Mouse (Mus musculus) stomach, embryonic 15.5 days (tissue): ENCODE results near the gene Ifitm6. TPM values are rescaled to one million over a fixed set of nuclear protein-coding genes. Genes with fewer than 3 reads are reported as not detected.
"Not testable (repeated sequence)": the region's sequence is repeated elsewhere in the genome, so short reads cannot be mapped to it uniquely, and the experiment has no call there.

ENCODE experiments used
- ATAC-seq: fragments of 200-750 bp; cut with Nextera tagmentation; 2 replicates; pipeline ENCODE4 v1.8.0; 2017; ENCODE audit warnings: low read depth, moderate number of reproducible peaks, moderate TSS enrichment; ENCODE audit not compliant: insufficient read depth, low FRiP score
- H3K27ac ChIP-seq: fragments of 300-500 bp; sonication (generic); 2 replicates; pipeline ENCODE4 v1.5.1; 2015; ENCODE audit warnings: mild to moderate bottlenecking, inconsistent platforms
- H3K27me3 ChIP-seq: fragments of 300-500 bp; sonication (generic); replicated peaks from 2 replicates; pipeline ENCODE4 v1.6.1; 2015; ENCODE audit warnings: inconsistent platforms
- H3K36me3 ChIP-seq: fragments of 300-500 bp; sonication (generic); 2 replicates; pipeline ENCODE4 v1.6.1; 2015; ENCODE audit warnings: inconsistent platforms
- H3K4me1 ChIP-seq: fragments of 300-500 bp; sonication (generic); 2 replicates; pipeline ENCODE4 v1.6.1; 2015; ENCODE audit warnings: inconsistent platforms
- H3K4me2 ChIP-seq: fragments of 300-500 bp; sonication (generic); 2 replicates; pipeline ENCODE4 v1.6.1; 2015; ENCODE audit warnings: mild to moderate bottlenecking, inconsistent platforms
- H3K4me3 ChIP-seq: fragments of 300-500 bp; sonication (generic); replicated peaks from 2 replicates; pipeline ENCODE4 v1.5.1; 2015; ENCODE audit warnings: inconsistent platforms
- H3K9ac ChIP-seq: fragments of 300-500 bp; sonication (generic); 2 replicates; pipeline ENCODE4 v1.6.1; 2015; ENCODE audit warnings: inconsistent platforms
- H3K9me3 ChIP-seq: fragments of 300-500 bp; sonication (generic); 2 replicates; pipeline ENCODE4 v1.6.1; 2016; ENCODE audit warnings: inconsistent platforms
- WGBS: fragments of 180-500 bp; shearing (Covaris S2); methylation state at CpG from one replicate; pipeline ENCODE4 v1.1.7; 2015; 5-methylcytosine and 5-hydroxymethylcytosine counted together
- polyA plus RNA-seq: library from polyadenylated mRNA; unstranded; fragments of >200 nt; fragmentation: Nextera tagmentation; extraction: Ambion mirVana; gene quantifications from 2 replicates; pipeline ENCODE4 v1.2.1, GENCODE M21; 2015

Ifitm6 gene
- polyA plus RNA-seq, 1 experiment from 2014 or later = 8.1 TPM

DNA sequence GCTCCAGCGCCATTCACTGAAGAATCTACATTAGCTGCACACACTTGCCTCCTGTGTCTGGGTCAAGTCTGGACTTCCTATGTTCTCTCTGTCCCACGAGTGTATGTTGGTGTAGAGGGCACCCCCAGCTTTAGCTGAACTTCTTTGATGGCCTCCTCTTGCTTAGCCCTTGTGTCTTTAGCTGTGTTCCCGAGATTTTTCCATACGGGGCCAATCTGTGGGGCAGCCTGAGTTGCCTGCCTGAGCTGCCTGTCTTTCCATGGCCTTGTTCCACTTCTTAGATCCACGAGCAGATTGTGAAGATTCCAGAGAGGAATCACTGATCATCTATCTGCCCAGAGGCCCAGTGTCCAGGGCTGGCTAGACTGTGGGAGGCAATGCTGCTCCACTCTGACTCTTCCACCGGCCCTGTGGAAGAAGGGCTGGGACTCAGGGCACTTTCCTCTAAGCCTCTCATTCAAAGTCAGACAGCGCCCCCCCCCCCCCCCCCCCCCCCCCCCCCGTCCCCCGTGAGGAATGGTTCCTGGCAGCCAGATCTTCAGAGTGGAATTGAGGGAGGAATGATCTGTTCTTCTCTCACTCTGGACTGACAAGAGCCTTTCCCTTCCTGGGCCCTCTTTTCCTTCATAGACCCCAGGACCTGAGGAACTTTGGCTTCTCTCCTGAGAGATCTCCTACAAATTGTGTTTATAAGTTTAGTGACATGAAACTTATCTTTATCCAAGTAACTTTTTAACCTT lies 23.3 kb upstream of the Ifitm6 start:
- Histone ChIP-seq H3K9me3 (no peaks in the 10 kb centered on the region), H3K4me3 (no peak overlapping the region), H3K4me2 (peak overlapping the region; percentile 27; the same call in 1 of the 2 replicates), H3K36me3 (no peaks in the 10 kb centered on the region), H3K27me3 (no peaks in the 10 kb centered on the region), H3K9ac (0 out of 2 replicates have a peak overlapping the region, but pooled peaks have one; percentile 6), H3K4me1 (peaks cover 20% of the 10 kb centered on the region; the same call in 1 of the 2 replicates), H3K27ac (peak overlapping the region; percentile 98)
- ATAC-seq = no peak
- 20% methylated on average over 6 of the region's 9 CpGs for WGBS

DNA sequence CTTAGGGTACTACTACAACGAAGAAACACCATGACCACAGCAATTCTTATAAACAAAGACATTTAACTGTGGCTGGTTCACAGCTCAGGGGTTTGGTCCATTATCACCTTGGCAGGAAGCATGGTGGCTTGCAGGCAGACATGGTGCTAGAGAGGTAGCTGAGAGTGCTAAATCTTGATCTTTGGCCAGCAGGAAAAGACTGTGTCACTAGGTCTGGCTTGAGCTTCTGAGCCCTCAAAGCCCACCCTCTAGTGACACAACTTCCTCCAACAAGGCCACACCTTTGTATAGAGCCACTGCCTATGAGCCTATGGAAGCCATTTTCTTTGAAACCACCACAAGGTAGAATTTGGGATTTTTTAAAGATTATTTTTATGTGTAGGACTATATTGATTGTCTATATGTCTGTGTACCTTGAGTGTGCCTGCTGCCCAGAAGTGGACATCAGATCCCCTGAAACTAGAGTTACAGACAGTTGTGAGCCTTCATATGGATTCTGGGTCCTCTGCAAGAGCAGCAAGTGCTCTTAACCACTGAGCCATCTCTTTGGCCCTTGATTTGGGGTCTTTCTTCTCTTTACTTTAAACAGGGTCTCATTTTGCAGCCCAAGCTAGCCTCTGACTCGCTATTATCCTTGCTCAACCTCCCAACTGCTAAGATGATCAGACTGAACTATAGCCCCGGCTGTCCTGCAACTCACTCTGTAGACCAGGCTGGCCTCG lies 21.8 kb upstream of the Ifitm6 start:
- no peak overlapping the region for H3K4me3 ChIP-seq
- no peaks in the 10 kb centered on the region for H3K36me3 ChIP-seq
- H3K27me3 ChIP-seq = no peaks in the 10 kb centered on the region
- no peak overlapping the region for H3K9ac ChIP-seq
- 91% methylated on average over 4 of the region's 4 CpGs for WGBS
- ATAC-seq = no peak
- no peaks in the 10 kb centered on the region for H3K9me3 ChIP-seq
- peaks cover 20% of the 10 kb centered on the region; the same call in 1 of the 2 replicates for H3K4me1 ChIP-seq
- H3K27ac ChIP-seq = no peak overlapping the region
- no peak overlapping the region for H3K4me2 ChIP-seq

DNA sequence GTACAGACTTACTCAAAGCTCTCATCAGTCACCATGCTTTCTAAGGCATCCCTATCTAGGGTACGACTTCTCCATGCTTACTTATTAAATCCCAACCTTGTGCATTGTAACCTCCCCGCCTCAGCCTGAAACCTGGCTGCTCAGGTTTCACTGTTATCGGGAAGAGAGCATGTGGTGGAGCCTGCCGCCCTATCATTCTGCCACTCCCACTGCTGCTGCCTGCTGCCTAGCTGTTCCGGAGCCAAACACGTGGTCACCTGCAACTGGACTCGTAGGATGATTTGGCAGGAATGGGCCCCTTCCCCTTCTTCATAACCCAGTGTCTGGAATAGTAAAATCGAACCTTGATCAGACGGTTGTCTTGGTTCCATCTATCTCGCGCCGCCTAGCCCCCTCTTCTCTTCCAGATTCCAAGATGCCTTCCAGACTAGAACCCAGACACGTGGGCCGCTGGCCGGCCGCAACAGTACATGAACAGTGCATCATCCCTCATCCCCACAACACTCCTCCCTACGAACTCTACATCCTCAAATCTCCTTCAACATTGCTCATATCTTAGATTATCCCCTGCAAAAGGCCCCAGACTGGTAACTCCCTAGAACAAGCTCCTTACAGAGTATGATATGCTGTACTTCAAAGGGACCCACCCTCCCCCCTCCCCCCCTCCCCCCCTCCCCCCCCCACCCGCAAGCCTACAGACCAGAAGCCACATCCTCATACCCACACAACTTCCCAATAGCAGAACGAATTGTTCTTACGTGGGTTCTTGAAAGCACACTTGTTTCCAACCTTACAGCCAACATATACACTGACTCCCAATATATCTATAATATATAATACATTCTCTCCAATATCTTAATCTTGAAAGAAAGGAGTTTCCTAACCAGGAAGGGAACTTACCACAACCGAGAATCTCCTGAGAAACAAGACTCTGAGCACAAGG lies 20.6 kb upstream of the Ifitm6 start:
- Histone ChIP-seq H3K27ac (peak overlapping the region; percentile 68), H3K9ac (no peak overlapping the region), H3K36me3 (no peaks in the 10 kb centered on the region), H3K27me3 (no peaks in the 10 kb centered on the region), H3K4me1 (peaks cover 17% of the 10 kb centered on the region; the same call in 1 of the 2 replicates), H3K9me3 (no peaks in the 10 kb centered on the region), H3K4me2 (no peak overlapping the region), H3K4me3 (no peak overlapping the region)
- ATAC-seq = peak; percentile 29; the same call in 1 of the 2 replicates
- WGBS = 58% methylated on average over 20 of the region's 21 CpGs

DNA sequence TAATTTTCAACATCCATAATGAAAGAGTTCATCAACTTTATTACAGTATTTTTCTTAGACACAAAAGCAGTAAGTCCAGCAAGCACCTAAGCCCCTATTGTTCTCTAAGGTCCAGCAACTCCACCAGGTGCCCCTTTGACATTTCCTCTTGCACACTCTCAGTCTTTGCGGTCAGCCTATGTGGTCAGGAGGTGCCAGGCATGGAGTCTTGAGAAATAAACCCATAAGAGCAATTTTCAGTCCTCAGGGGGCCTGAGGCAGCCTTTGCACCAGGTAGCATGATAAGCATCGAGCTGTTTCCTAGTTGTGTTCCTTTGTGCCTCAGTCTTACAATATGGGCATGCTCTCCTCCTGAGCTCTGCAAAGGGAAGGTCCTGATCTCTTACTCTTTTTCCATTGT lies 18.9 kb upstream of the Ifitm6 start:
- not testable (repeated sequence) for H3K27me3 ChIP-seq, H3K4me3 ChIP-seq, H3K4me1 ChIP-seq, ATAC-seq, H3K27ac ChIP-seq, H3K4me2 ChIP-seq, H3K36me3 ChIP-seq, H3K9me3 ChIP-seq, H3K9ac ChIP-seq
- WGBS = 84% methylated on average over 1 of the region's 2 CpGs

DNA sequence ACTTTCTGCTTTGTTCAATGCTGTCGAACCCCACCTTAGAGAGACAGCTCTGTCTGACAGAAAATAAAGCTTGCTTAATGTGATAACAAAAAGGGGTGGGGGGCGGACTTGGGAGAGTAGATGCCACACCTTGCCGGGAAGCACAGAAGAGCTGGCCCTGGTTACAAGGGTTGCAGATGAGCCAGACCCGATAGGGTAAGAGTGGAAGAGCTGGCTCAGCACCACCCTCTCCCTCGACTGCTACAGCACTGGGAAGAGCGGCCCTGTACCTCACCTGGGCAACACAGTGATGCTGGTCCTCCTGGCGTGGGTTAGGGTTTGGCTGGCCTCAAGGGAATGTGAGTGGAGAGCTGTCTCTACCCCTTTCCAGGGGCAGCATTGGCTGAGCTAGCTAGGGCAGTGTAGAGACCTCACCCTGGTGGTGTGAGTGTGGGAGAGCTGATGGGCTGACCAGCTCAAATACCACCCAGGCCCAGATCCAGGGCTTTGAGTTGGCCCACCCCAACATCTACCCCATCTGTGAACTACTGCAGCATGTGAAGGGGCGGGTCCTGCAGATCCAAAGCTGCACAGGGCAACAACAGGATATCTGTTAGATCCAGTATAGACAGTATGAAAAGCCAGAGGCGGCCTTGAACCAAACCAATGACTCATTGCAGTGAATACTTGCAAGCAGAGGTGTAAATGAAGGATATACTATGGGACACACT lies 14.9 kb upstream of the Ifitm6 start:
- Histone ChIP-seq H3K4me3 (no peak overlapping the region), H3K9ac (no peak overlapping the region), H3K27ac (no peak overlapping the region), H3K4me2 (no peak overlapping the region), H3K4me1 (no peaks in the 10 kb centered on the region), H3K36me3 (no peaks in the 10 kb centered on the region), H3K9me3 (no peaks in the 10 kb centered on the region), H3K27me3 (no peaks in the 10 kb centered on the region)
- WGBS = 61% methylated on average over 9 of the region's 9 CpGs
- ATAC-seq = no peak

DNA sequence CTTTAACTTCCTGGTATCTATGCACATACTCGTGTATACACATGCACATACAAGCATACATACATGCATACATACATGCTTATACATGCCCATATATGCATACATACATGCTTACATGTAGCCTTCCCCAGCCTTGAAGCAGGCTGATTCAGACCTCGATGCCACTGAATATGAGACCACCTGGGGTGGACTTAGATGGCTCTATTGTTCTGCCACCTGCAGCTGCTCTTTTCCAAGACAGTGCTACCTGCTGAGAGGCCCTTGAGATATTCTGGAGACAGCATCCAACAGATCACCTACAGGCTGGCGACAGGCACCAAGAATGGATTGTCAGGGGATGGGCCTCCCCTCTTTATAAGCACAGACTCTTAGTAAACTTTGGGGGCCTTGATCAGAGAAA lies 12.7 kb upstream of the Ifitm6 start:
- ATAC-seq = no peak
- Histone ChIP-seq H3K36me3 (no peaks in the 10 kb centered on the region), H3K4me3 (no peak overlapping the region), H3K27ac (no peak overlapping the region), H3K9me3 (no peaks in the 10 kb centered on the region), H3K4me1 (no peaks in the 10 kb centered on the region), H3K4me2 (no peak overlapping the region), H3K9ac (no peak overlapping the region), H3K27me3 (no peaks in the 10 kb centered on the region)
- 56% methylated on average over 3 of the region's 3 CpGs for WGBS

DNA sequence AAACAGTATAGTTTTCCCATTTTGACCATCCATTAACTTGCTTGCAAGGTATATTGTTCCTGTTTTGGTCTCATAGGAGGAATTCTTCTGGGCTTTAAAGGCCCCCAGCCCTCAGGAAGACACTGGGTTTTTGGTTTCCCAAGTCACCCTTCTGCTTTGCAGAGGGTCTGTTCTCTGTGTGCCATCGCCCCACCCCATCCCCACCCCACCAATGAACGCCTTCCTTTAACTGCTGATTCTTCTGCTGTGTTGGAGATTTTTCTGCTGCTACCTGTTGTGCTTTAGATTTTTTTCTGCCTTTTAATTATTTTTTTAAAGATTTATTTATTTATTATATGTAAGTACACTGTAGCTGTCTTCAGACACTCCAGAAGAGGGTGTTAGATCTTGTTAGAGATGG lies 11.1 kb upstream of the Ifitm6 start, which contains the start of gene Gm17387:
Gene Gm17387 (plus strand): TSS at position 301 of the 400 bp plus-strand sequence.
- Histone ChIP-seq H3K4me1 (no peaks in the 10 kb centered on the region), H3K4me2 (no peak within 1 kb of the TSS), H3K9me3 (no peaks in the 10 kb centered on the region), H3K27me3 (no peaks in the 10 kb centered on the region), H3K4me3 (no peak within 1 kb of the TSS), H3K36me3 (no peaks in the 10 kb centered on the region), H3K9ac (no peak within 1 kb of the TSS), H3K27ac (no peak within 1 kb of the TSS)
- no peak for ATAC-seq
- 90% methylated on average over 2 of the region's 2 CpGs for WGBS

DNA sequence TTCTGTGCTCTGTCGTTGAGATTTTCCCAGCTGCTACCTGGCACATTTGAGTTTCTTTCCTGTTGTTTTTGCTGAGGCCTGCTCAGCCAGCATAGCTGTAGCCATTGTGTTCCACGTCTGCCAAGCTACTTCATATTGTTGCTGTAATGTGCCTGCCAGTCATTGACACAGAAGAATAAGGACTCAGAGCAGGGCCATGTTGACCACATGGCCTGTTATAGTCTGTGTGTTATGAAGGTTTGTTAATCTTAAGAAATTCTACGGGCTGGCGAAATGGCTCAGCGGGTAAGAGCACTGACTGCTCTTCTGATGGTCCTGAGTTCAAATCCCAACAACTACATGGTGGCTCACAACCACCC lies 9.0 kb upstream of the Ifitm6 start:
- Histone ChIP-seq H3K36me3 (no peaks in the 10 kb centered on the region), H3K27me3 (no peaks in the 10 kb centered on the region), H3K9ac (no peak overlapping the region), H3K4me3 (no peak overlapping the region), H3K9me3 (no peaks in the 10 kb centered on the region), H3K4me1 (no peaks in the 10 kb centered on the region), H3K27ac (peak overlapping the region; percentile 21), H3K4me2 (no peak overlapping the region)
- no peak for ATAC-seq
- WGBS = 64% methylated on average over 5 of the region's 5 CpGs

DNA sequence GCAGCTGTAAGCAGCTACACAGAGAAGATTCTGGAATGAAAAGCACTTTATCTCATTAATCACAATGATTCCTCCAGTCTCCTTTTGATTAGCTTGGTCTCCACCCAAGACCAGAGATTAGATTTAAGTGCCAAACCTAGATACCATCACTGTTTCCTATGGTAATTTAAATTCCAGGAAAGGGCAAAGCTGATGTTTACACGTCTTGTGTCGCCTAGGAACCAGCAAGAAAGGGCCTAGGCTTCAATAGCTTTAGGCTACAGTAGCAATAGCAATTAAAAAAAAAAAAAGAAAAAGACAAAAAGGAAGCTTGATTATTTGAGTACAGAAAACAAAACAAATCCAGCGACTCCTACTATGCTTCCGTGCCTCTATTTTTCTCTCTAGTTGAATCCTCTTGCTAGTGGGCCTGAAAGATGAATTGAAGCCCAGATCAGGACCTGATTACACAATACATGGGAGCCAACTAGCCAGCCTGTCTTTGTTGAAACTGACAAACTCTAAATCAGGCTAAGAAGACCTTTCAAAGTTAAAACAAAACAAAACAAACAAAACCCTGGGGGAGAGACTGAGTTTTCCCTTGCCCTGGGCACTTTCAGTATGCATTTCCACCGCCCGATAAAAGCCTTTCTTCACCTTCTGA lies 8.5 kb upstream of the Ifitm6 start:
- Histone ChIP-seq H3K4me1 (no peaks in the 10 kb centered on the region), H3K9ac (no peak overlapping the region), H3K9me3 (no peaks in the 10 kb centered on the region), H3K4me2 (no peak overlapping the region), H3K4me3 (no peak overlapping the region), H3K27me3 (no peaks in the 10 kb centered on the region), H3K27ac (peak overlapping the region; percentile 21), H3K36me3 (no peaks in the 10 kb centered on the region)
- 41% methylated on average over 6 of the region's 6 CpGs for WGBS
- no peak for ATAC-seq

DNA sequence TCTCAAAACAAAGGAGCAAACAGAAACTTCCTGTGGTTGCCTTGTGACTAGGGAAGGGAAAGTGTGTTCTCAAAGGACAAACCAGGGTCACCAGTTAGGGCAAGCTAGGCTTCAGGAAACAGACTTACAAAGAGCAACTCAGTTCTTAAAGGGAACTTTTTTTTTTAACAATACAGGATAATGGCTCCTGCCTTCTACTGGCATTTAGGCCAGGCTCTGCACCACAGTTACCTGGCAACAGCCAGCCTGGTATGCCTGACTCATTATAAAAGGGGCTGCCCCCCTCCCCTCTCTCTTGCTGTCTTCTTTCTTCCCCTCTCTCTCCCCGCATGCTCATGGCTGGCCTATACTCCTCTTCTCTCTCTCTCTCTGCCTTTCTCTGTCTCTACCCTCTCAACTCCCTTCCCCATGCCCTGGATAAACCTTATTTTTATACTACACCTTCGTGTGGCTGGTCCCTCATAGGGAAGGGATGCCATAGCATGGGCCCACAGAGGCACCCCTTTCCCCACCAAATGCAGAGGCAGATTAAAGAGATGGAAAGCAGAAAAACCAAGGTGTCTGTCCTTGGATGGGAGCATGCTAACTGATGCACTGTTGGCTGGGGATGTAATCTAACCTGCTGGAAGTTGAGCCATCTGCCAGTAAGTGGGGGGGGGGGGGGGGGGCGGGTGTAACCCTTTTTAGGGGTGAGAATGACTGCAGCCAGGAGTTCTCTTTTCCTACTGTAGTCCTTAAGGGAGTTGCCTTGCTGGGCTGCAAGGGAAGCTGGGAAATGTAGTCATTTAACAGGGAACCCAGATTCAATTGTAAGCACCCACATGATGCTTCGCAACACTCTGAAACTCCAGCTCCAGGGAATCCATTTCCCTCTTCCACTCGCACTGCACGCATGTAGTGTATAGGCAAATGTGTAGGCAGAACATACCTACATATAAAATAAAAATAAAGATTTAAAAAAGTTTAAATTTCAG lies 7.4 kb upstream of the Ifitm6 start:
- Histone ChIP-seq H3K27me3 (no peaks in the 10 kb centered on the region), H3K27ac (no peak overlapping the region), H3K9me3 (no peaks in the 10 kb centered on the region), H3K36me3 (no peaks in the 10 kb centered on the region), H3K4me1 (no peaks in the 10 kb centered on the region), H3K4me3 (no peak overlapping the region), H3K9ac (no peak overlapping the region), H3K4me2 (no peak overlapping the region)
- whole genome bisulfite sequencing = 50% methylated on average over 6 of the region's 6 CpGs
- no peak; the same call in 1 of the 2 replicates for ATAC-seq
